Mouse (Mus musculus): ENCODE data around the gene Krtap5-1. TPM values are rescaled to one million over a fixed set of nuclear protein-coding genes. Genes with fewer than 3 reads are reported as not detected.

Krtap5-1 gene
- not detected in 2 replicates for total RNA-seq (2023)

GRCm38 (mm10) chr7:142297018-142297417 is at the start of gene Krtap5-1:
TSS of gene Krtap5-1 (minus strand) at chr7:142297118.

DNA sequence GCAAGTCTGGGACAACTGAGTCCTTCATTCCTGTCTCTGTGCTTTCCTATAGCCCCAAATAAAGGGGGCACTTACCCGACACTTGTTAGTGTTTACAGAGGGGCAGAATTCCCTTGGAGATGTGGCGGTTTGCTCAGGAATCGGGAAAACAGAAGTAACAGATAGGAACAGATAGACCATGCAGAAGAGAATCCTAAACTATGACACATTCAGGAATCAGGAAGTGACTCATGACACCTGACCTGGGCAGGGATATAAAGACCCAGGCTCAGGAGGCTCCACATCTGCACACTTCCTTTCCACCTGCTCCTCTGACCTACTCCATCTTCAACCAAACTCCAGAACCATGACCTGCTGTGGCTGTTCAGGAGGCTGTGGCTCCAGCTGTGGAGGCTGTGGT is 6.3 kb upstream of the Krtap5-1 start, which contains the start of gene Krtap5-4:
Krtap5-4 (plus strand) TSS at position 301 of the 400 bp plus-strand sequence.

GRCm38 (mm10) chr7:142274263-142274662 is 22.7 kb downstream of the Krtap5-1 start, which contains the start of gene Gm4559:
TSS of gene Gm4559 (minus strand) at chr7:142274363.

DNA sequence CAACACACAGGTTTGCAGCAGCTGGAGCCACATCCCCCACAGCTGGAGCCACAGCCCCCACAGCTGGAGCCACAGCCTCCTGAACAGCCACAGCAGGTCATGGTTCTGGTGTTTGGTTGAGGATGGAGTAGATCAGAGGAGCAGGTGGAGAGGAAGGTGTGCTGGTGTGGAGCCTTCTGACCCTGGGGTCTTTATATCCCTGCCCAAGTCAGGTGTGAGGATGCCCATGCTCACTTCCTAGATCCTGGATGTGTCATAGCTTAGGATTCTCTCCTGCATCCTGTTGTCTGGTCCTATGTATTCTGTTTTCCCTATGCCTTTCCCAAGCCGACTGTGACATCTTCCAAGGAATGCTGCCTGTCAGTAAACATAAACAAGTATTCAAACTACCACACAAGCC is 38.7 kb downstream of the Krtap5-1 start, which contains the start of gene Gm2431:
Gm2431 (minus strand) TSS at position 101 of the 400 bp plus-strand sequence.

Other genes with a start within 250 kb of the Krtap5-1 start
- 36.0 and 67.4 TPM in 2 replicates for gene Mob2, start 236.1 kb downstream of the Krtap5-1 start, total RNA-seq (2023)
- 1.3 and 1.5 TPM in 2 replicates for gene Dusp8, start 201.3 kb downstream of the Krtap5-1 start, total RNA-seq (2023)
- not detected in 2 replicates for gene Gm45618, start 176.4 kb downstream of the Krtap5-1 start, total RNA-seq (2023)
- gene Gm39115, start 161.1 kb downstream of the Krtap5-1 start, total RNA-seq (2023): not detected in 2 replicates
- gene Gm45337, start 152.5 kb downstream of the Krtap5-1 start, total RNA-seq (2023): not detected in 2 replicates
- not detected in 2 replicates for gene Gm29735, start 140.0 kb downstream of the Krtap5-1 start, total RNA-seq (2023)
- gene Gm4553, start 131.4 kb downstream of the Krtap5-1 start, total RNA-seq (2023): not detected in 2 replicates
- gene Krtap5-2, start 121.1 kb downstream of the Krtap5-1 start, total RNA-seq (2023): not detected in 2 replicates
- not detected in 2 replicates for gene Gm10153, start 106.7 kb downstream of the Krtap5-1 start, total RNA-seq (2023)
- gene Krtap5-3, start 95.8 kb downstream of the Krtap5-1 start, total RNA-seq (2023): not detected in 2 replicates
- not detected in 2 replicates for gene Gm7579, start 85.3 kb downstream of the Krtap5-1 start, total RNA-seq (2023)
- not detected in 2 replicates for gene Krtap5-5, start 67.1 kb downstream of the Krtap5-1 start, total RNA-seq (2023)
- not detected in 2 replicates for gene Gm40460, start 56.0 kb downstream of the Krtap5-1 start, total RNA-seq (2023)
- gene Gm2431, start 38.8 kb downstream of the Krtap5-1 start, total RNA-seq (2023): not detected in 2 replicates
- not detected in 2 replicates for gene Gm4559, start 22.8 kb downstream of the Krtap5-1 start, total RNA-seq (2023)
- not detected in 2 replicates for gene Krtap5-4, start 6.4 kb upstream of the Krtap5-1 start, total RNA-seq (2023)
- gene Ifitm10, start 76.6 kb upstream of the Krtap5-1 start, total RNA-seq (2023): 13.6 and 13.7 TPM in 2 replicates
- gene Gm49369, start 85.5 kb upstream of the Krtap5-1 start, total RNA-seq (2023): 9.5 TPM in 1 of 2 replicates, not detected in the other
- gene Ctsd, start 90.9 kb upstream of the Krtap5-1 start, total RNA-seq (2023): 760 and 974 TPM in 2 replicates
- gene Syt8, start 137.7 kb upstream of the Krtap5-1 start, total RNA-seq (2023): 5.8 and 7.4 TPM in 2 replicates
- gene Tnni2, start 144.7 kb upstream of the Krtap5-1 start, total RNA-seq (2023): 4.8 and 8.2 TPM in 2 replicates
- gene Lsp1, start 163.7 kb upstream of the Krtap5-1 start, total RNA-seq (2023): 1,515 and 1,757 TPM in 2 replicates
- gene Tnnt3, start 201.7 kb upstream of the Krtap5-1 start, total RNA-seq (2023): 33.8 and 37.4 TPM in 2 replicates
- 1.7 and 5.7 TPM in 2 replicates for gene Mrpl23, start 235.6 kb upstream of the Krtap5-1 start, total RNA-seq (2023)